Mouse (Mus musculus): ENCODE results near the gene Arap2. TPM values are rescaled to one million over a fixed set of nuclear protein-coding genes. Genes with fewer than 3 reads are reported as not detected.

The Arap2 gene
- 1 to 10 TPM; 2.8 to 3.7 TPM for total RNA-seq (2023)

DNA sequence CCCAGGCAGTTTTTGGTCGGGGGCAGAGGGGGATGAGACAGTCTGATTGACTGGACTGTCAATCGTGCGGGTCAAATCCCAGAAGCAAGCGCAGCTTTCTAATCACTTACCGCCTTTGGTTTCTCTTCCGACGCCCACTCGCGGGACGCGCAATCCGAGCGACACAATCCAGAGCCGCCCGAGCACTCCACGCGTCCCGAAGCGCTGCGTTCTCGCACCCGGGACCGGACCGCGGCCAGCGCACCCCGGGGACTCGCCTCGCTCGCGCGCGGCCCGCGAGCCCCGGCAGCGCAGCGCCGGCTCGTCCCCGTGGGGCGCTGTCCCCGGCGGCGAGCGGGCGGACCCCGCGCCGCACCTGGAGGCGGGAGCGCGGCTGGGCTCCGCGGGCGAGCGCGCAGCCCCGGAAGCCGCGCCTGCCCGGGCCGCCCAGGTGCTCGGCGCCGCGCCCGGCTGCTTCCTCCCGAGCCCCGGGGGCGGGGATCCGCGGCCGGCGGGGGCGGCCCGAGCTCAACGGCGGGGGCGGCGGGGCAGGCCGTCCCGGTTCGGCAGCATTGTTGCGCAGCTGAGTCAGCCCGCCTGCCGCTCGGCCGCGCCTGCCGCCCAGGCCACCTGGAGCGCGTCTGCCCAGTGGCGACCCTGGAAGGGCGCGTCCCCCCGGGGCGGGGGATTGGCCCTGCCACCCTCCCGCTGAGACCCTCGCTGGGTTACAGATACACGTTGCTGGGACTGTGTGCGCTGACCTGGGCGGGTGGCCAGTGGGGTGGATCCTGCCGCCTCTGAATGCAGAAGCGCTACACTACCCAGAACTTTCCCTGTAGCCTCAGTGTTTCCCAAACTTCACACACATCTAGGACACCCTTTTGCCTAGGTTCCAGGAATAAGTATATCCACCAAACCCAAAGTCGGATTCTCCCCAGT lies at the start of gene Arap2:
TSS of gene Arap2 (minus strand) at position 376 of the 918 bp plus-strand sequence.

DNA sequence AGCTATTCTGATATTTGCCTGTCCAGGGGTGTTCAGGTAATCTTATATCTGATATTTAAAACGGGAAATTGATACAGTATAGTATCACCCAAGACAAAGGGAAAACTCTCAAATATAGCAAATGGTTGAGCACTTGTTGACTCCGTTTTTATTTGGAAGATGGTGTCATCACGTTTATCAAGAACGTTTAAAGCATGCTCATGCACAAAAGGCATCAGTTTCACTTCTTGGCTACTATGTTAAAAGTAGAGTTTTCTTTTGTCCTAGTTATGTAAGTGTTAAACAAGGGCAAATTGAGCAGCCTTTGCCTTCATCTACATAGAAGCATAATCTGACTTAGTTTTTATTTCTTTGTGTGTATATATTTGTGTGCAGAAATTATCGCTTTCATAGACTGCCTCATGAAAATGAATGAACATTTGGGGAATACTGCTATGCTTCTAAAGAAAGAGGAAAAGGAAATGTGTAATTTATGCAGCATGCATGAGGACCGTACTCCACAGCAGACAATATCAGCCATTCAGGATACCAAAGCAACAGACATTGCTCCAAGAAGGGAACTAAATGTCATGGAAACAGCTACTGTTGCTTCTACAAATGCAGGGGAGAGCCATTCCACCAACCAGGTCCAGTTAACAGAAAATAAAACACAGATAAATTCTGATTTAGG lies 47.6 kb upstream of the Arap2 start, which contains the start of gene Dthd1:
TSS of gene Dthd1 (plus strand) at position 422 of the 670 bp plus-strand sequence.

Other genes starting within 250 kb of the Arap2 start
- not detected for gene Dthd1, start 47.7 kb upstream of the Arap2 start, total RNA-seq (2023)